ENCODE assay signal across 9 mouse cellular contexts in genomic region chr17:20944226-20944625, GRCm38 (mm10). TPM values are rescaled to one million over a fixed set of nuclear protein-coding genes. Genes with fewer than 3 reads are reported as not detected.
DNase-seq lines count a peak whose midpoint lies in the region; ATAC-seq lines count a peak whose summit lies in the region.
"Had no signal": no experiment of that assay in that cellular context is flagged by ENCODE, and none has a peak within 500 bp of the region (broad histone marks: within the 10 kb centered on the region; RNA-seq: fewer than 3 reads in every experiment).

No protein-coding gene starts in this region.

- peaks cover 25% of the 10 kb centered on the region for H3K4me1 ChIP-seq in heart, embryonic 15.5 days (replicated peaks)
- no peaks in the 10 kb centered on the region for H3K4me1 ChIP-seq in hindbrain, embryonic 11.5 days (replicated peaks; ENCODE audit: control insufficient read depth, insufficient read depth, low read length)
- peaks cover 34% of the 10 kb centered on the region for H3K4me1 ChIP-seq in midbrain, embryonic 15.5 days

- peak overlapping the region; percentile 69 for H3K4me2 ChIP-seq in heart, embryonic 15.5 days
- peak overlapping the region; percentile 39 for H3K4me2 ChIP-seq in hindbrain, embryonic 11.5 days (replicated peaks; ENCODE audit: low read depth, low read length)
- peak overlapping the region; percentile 52 for H3K4me2 ChIP-seq in midbrain, embryonic 15.5 days

- DNase-seq in heart, postnatal 14 days: no peak
- peak; percentile 46 for DNase-seq in MN1 (ENCODE audit: low spot score)
- no peak for DNase-seq in hindbrain, embryonic 11.5 days (ENCODE audit: low spot score)
- DNase-seq in urinary bladder, postnatal 25 days (ENCODE audit: low spot score): no peak
- no peak for DNase-seq in spleen, postnatal 36 days (ENCODE audit: low spot score in 2 of 2)
- DNase-seq in layer of hippocampus, postnatal 25 days (ENCODE audit: extremely low spot score in 1 of 2, low spot score in 1 of 2): no peak

- H3K36me3 ChIP-seq in heart, embryonic 15.5 days: no peaks in the 10 kb centered on the region
- no peaks in the 10 kb centered on the region for H3K36me3 ChIP-seq in hindbrain, embryonic 11.5 days (ENCODE audit: control insufficient read depth, insufficient read depth, low read length)
- no peaks in the 10 kb centered on the region for H3K36me3 ChIP-seq in midbrain, embryonic 15.5 days (replicated peaks)

- 51% methylated on average over 3 of the region's 3 CpGs for WGBS in heart, embryonic 15.5 days
- WGBS in hindbrain, embryonic 11.5 days: 59% methylated on average over 3 of the region's 3 CpGs
- WGBS in midbrain, embryonic 15.5 days: 41% methylated on average over 3 of the region's 3 CpGs

- H3K27me3 ChIP-seq in heart, embryonic 15.5 days: no peaks in the 10 kb centered on the region
- no peaks in the 10 kb centered on the region for H3K27me3 ChIP-seq in hindbrain, embryonic 11.5 days (ENCODE audit: control insufficient read depth, insufficient read depth, low read length)
- H3K27me3 ChIP-seq in midbrain, embryonic 15.5 days (replicated peaks): no peaks in the 10 kb centered on the region

- H3K9me3 ChIP-seq in heart, embryonic 15.5 days (replicated peaks): no peaks in the 10 kb centered on the region
- H3K9me3 ChIP-seq in hindbrain, embryonic 11.5 days (ENCODE audit: control insufficient read depth, low read length): no peaks in the 10 kb centered on the region
- no peaks in the 10 kb centered on the region for H3K9me3 ChIP-seq in midbrain, embryonic 15.5 days

- peak overlapping the region; percentile 43 for H3K9ac ChIP-seq in heart, embryonic 15.5 days
- peak overlapping the region; percentile 59 for H3K9ac ChIP-seq in hindbrain, embryonic 11.5 days (ENCODE audit: low read depth, low read length)
- H3K9ac ChIP-seq in midbrain, embryonic 15.5 days: peak overlapping the region; percentile 51

- intact Hi-C loops in heart, postnatal 14 days (cut with DNase I): loop anchor here (2.0 to 10.0 kb wide), 2 partner anchors 65 to 591 kb away; partner anchors contain the start of genes Zfp160 and Zfp52

- H3K4me3 ChIP-seq in heart, embryonic 15.5 days: peak overlapping the region; percentile 89
- H3K4me3 ChIP-seq in hindbrain, embryonic 11.5 days (ENCODE audit: low read depth, low read length): peak overlapping the region; percentile 78
- peak overlapping the region; percentile 77 for H3K4me3 ChIP-seq in midbrain, embryonic 15.5 days

- peak overlapping the region; percentile 86 for H3K27ac ChIP-seq in heart, embryonic 15.5 days
- H3K27ac ChIP-seq in hindbrain, embryonic 11.5 days (ENCODE audit: low read depth, low read length): peak overlapping the region; percentile 76
- peak overlapping the region; percentile 92 for H3K27ac ChIP-seq in midbrain, embryonic 15.5 days

- no peak for ATAC-seq in heart, embryonic 15.5 days (replicated peaks; ENCODE audit: insufficient number of reproducible peaks, insufficient read depth, low FRiP score, low read depth)
- ATAC-seq in hindbrain, embryonic 11.5 days (ENCODE audit: low FRiP score): no peak
- ATAC-seq in midbrain, embryonic 15.5 days (replicated peaks): peak; percentile 0; the same call in 1 of the 2 replicates

RNA-seq across cellular contexts. Expression of gene Ppp2r1a, which starts 0.9 kb away (rescaled TPM):
- 275 and 358 TPM in 2 replicates for polyA plus RNA-seq in heart, embryonic 15.5 days (2015; fragmentation: Nextera tagmentation; extraction: Ambion mirVana)
- 100 to 1,000 TPM; 213 to 215 TPM for total RNA-seq in heart, postnatal 14 days (2021)
- 549 and 551 TPM in 2 replicates for polyA plus RNA-seq in hindbrain, embryonic 11.5 days (2014; fragmentation: Nextera tagmentation; extraction: Ambion mirVana)
- 786 and 809 TPM in 2 replicates for polyA plus RNA-seq in midbrain, embryonic 15.5 days (2015; fragmentation: Nextera tagmentation; extraction: Ambion mirVana)
- 100 to 1,000 TPM; 645 to 674 TPM for total RNA-seq in layer of hippocampus, postnatal 25 days (2021)

RNA-seq across cellular contexts. Expression of gene Vmn1r232, which starts 24.7 kb away (rescaled TPM):
- polyA plus RNA-seq in heart, embryonic 15.5 days (2015; fragmentation: Nextera tagmentation; extraction: Ambion mirVana): not detected in 2 replicates
- total RNA-seq in heart, postnatal 14 days (2021): not detected
- not detected in 2 replicates for polyA plus RNA-seq in hindbrain, embryonic 11.5 days (2014; fragmentation: Nextera tagmentation; extraction: Ambion mirVana)
- polyA plus RNA-seq in midbrain, embryonic 15.5 days (2015; fragmentation: Nextera tagmentation; extraction: Ambion mirVana): not detected in 2 replicates
- not detected for total RNA-seq in layer of hippocampus, postnatal 25 days (2021)
- polyA plus RNA-seq: brain, embryonic 14.5 days had no signal

RNA-seq across cellular contexts. Expression of gene Vmn1r231, which starts 39.3 kb away (rescaled TPM):
- not detected in 2 replicates for polyA plus RNA-seq in heart, embryonic 15.5 days (2015; fragmentation: Nextera tagmentation; extraction: Ambion mirVana)
- not detected for total RNA-seq in heart, postnatal 14 days (2021)
- polyA plus RNA-seq in hindbrain, embryonic 11.5 days (2014; fragmentation: Nextera tagmentation; extraction: Ambion mirVana): not detected in 2 replicates
- polyA plus RNA-seq in midbrain, embryonic 15.5 days (2015; fragmentation: Nextera tagmentation; extraction: Ambion mirVana): not detected in 2 replicates
- not detected for total RNA-seq in layer of hippocampus, postnatal 25 days (2021)
- polyA plus RNA-seq: brain, embryonic 14.5 days had no signal

RNA-seq across cellular contexts. Expression of gene Vmn1r233, which starts 52.0 kb away (rescaled TPM):
- not detected in 2 replicates for polyA plus RNA-seq in heart, embryonic 15.5 days (2015; fragmentation: Nextera tagmentation; extraction: Ambion mirVana)
- total RNA-seq in heart, postnatal 14 days (2021): not detected
- polyA plus RNA-seq in hindbrain, embryonic 11.5 days (2014; fragmentation: Nextera tagmentation; extraction: Ambion mirVana): not detected in 2 replicates
- polyA plus RNA-seq in midbrain, embryonic 15.5 days (2015; fragmentation: Nextera tagmentation; extraction: Ambion mirVana): not detected in 2 replicates
- total RNA-seq in layer of hippocampus, postnatal 25 days (2021): not detected
- polyA plus RNA-seq: brain, embryonic 14.5 days had no signal
